Mouse (Mus musculus) left cerebral cortex, postnatal 25 days (tissue): ENCODE measurements around the gene Brca1. TPM values are rescaled to one million over a fixed set of nuclear protein-coding genes. Genes with fewer than 3 reads are reported as not detected.
A peak's percentile ranks its signal among the peaks of the same experiment; 100 is the strongest.
"Not testable (repeated sequence)": the region's sequence is repeated elsewhere in the genome, so short reads cannot be mapped to it uniquely, and the experiment has no call there.

Experiments used
- DNase-seq, 2 experiments: peaks; one replicate each; pipeline ENCODE4 v3.0.0; 2022; ENCODE audit warnings: low spot score in 2 of 2, mixed read lengths in 1 of 2
- intact Hi-C: fragments of 180-260 bp; cut with DNase I; formaldehyde crosslinking; loops from one replicate; pipeline ENCODE4 v1.15.1; 2025
- total RNA-seq, 2 experiments: library from RNA; stranded (reverse); gene quantifications; 2 replicates each; pipeline ENCODE4 v1.2.3; 2021

Gene Brca1
- total RNA-seq, 2 experiments from 2014 or later, result 0.69 to 0.80 TPM

DNA sequence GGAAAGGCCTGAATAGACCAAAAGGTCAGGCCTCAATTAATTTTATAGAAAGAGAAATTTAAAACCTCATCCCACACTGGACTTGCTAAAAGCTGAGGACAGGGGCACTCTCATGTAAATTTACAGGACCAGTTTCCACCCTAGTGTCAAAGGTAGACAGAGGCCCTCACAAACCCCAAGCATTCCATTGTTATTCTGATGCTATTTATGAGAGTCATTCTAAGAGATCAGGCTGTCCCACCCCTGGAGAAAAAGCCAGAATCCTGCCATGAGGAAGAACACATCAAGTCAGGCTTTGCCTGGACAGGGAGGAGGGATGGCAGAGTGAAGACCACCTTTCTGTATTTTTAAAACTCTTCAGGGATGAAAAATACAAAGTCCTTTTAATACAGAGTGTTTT is 3.2 kb downstream of the Brca1 start:
- DNase-seq, result no peak
- intact Hi-C loops, result no loop called here

DNA sequence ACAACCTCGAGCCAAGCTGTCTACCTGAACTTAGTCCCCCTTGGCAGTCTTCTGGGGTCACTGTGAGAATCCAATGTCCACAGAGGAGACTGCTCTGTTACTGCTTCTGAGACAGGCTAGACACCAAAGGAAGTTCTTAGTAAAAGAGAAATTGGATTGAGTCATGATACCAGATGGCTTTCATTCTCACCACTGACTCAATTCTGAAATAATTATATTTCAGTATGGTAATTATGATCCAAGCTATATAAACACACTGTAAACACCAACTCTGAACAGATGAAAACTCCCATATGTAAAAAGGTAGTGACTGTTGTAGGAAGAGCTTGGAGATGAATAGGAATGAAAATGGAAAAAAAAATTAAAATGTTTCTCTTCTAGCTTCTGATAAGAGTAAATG is 7.6 kb downstream of the Brca1 start:
- peak in 1 of 2 experiments; percentile 62 for DNase-seq

DNA sequence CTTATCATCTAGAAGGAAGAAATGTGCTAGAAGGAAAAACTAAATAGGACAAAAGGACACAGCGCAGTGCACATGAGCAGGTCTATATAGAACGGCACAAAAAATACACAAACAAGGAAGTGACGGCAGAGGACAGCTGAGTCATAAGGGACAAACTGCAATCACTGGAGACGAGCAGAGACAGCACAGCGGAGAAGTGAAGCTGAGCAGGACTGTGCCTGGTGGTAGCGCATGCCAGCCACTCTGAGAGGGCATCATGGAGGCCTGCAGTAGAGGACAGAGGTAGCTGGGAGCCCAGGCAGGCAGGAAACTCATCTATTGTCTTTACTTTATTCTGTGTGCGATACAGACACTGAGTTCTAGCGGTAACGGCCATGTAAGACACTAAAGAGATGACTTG is 8.2 kb downstream of the Brca1 start:
- DNase-seq, result peak in 1 of 2 experiments; percentile 34

More for the DNA sequence above, 7.6 kb downstream of the Brca1 start:
- intact Hi-C loops, result loop anchor here (2.0 kb wide), 1 partner anchor 75 kb away; no protein-coding TSS in a partner anchor

DNA sequence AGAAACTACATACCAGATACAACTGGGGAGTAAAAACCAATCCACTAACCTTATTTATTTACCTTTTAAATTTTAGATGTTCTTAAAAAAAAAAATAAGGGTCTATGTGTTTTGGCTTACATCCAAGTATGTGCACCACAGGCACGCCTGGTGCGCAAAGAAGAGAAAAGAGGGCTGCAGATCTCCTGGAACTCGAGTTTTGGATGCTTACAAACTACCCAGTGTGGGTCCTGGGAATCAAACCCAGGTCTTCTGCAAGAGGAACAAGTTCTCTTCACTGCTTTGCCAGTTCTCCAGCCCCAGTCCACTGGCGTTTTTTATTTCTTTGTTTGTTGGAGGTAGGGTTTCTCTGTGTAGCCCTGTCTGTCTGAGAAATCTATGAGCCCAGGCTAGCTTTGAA is 25.1 kb downstream of the Brca1 start:
- intact Hi-C loops, result no loop called here
- DNase-seq, result no peak

More for the DNA sequence above, 8.2 kb downstream of the Brca1 start:
- intact Hi-C loops, result no loop called here

DNA sequence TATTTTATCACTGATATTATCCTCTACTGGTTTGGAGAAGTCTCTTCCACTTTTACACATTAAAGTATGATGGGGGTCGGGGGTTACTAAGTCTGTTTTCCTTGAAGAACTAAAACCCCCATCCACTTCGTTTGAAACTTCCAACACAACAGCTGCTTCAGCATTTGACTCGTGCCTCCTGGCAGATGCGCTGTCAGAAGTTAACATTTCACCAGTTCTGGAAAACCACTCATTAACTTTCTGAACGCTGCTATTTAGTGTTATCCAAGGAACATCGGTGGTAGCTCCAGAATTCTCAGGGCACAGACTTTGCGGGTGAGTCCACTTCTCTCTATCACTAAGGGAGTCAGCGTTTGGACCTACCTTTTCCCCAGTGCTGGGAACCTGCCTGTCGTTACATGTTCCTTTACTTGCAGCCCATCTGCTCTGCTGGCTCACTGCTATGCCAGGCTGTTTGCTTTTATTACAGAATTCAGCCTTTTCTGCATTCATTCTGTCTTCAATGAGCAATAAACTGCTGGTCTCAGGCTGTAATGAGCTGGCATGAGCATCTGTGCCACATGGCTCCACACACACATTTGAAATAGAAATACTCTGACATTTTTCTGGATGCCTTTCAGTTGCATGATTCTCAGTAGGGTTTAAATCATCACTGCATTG is 25.7 kb downstream of the Brca1 start:
- intact Hi-C loops, result no loop called here
- peak; percentile 23 to 42 for DNase-seq

DNA sequence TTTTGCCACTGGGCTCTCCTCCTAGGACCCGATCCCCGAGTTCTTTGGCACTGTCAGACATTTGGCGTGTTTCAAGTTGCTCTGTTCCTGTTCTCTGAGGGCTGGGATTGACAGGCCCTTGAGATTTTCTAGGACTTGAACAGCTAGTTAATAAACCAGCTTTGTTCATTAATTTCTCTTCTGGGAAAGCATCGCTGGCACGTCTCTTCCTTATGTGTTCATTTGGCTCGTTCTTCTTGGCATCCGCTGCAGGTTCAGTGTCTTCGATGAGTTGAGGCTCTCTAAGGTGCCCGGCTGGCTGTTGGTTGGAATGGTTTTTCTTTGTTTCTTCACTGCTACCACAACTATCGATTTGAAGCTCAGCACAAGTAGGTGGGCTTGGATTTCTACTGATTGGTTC is 26.7 kb downstream of the Brca1 start:
- DNase-seq, result no peak
- intact Hi-C loops, result no loop called here

DNA sequence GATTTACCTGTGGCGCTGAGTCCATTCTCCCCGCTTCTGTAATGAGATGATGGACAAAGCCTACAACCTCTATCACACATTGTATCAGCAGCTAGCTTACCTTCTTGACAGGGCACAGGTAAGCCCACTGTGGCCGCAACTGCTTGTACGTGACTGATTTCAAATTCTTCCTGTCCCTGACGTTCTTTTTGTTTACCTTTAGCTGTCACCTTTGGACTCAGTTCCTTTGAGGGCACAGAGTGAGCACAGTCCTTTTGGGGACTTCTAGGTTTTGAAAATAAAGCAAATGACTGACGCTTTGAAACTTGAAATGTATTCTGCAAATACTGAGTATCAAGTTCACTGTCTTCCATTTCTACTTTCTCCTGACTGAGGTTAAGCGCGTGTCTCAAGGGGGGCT is 27.3 kb downstream of the Brca1 start:
- intact Hi-C loops, result no loop called here
- no peak for DNase-seq

DNA sequence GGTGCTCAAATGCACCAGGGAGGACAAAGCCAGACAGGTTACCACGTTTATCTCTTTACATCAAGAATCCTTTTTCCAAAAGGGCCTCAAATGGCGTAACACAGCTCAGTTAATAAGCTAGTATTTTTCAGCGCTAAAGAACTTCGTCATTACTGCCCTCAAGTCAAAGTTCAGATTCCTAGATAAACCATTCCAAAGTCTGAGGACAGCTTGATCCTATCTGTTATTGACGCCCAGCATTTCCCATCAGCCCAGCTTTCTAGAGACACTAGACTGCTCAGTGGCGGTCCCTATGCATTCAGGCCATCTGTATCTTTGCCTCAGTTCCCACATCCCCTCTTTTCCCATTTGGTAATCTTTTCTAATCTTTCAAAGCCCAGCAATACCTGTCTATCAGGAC is 32.4 kb downstream of the Brca1 start:
- intact Hi-C loops, result loop anchor here (5.0 kb wide), 1 partner anchor 47 kb away; no protein-coding TSS in a partner anchor

DNA sequence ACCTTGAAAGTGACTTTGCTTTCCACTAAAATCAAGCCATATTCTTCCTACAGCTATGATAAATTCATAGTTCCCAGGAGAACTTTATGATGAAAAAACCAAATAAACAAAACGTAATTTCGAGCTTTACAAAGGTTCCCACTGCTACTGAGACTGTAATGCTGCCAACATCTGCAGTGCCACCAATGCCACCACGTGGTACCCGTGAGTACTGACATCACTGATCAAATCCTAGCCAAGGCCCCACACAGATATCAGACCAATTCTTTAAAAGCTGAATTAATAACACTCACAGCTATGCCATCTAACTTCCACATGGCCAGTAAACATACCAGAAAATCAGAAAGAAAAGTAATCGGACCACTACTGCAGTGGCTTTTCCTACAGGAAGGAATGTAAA is 32.8 kb downstream of the Brca1 start:
- intact Hi-C loops, result loop anchor here (5.0 kb wide), 1 partner anchor 47 kb away; no protein-coding TSS in a partner anchor
- peak in 1 of 2 experiments; percentile 9 for DNase-seq

More for the DNA sequence above, 32.4 kb downstream of the Brca1 start:
- no peak for DNase-seq

DNA sequence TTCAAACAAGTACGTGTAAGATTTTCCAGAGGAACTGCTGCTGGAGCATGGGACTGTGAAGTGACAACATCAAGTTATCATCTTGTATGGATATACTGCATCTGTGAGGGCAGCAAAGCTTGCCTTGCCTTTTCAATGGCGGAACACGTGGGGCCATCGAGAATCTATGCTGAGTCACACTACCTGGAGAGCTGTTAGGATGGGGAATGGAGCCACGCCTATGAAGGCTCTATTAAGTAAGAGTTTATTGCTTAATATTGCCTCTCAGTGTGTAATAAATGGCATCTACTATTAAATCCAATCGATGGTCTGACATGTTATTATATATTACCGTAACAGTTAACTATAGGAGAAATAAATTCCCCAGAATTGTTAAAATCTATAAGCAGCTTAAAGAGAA is 44.7 kb downstream of the Brca1 start:
- intact Hi-C loops, result no loop called here
- no peak for DNase-seq

DNA sequence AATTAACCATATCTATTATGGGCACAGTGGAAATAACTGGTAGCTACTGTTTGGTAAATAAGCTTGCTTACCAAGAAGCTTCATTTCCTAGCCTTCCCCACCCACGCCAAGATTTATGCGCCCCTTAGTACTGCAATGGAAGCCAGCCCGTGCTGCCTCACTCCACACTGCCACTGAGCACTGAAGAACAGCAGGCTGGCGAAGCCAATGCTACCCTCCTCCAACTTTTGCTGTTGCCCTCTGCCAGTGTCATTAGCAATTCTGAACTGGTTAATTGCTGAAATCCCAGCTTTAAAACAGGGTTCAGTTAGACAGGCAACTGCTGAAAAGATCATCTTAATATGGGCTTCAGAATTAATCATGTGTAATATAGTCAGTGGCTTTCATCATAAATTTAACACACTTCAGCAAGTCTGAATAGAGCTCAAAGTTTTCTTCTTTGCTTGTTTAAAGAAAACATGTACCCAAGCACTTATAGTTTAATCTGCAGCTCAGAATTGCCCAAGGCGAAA is 45.4 kb downstream of the Brca1 start:
- DNase-seq, result no peak
- intact Hi-C loops, result no loop called here

DNA sequence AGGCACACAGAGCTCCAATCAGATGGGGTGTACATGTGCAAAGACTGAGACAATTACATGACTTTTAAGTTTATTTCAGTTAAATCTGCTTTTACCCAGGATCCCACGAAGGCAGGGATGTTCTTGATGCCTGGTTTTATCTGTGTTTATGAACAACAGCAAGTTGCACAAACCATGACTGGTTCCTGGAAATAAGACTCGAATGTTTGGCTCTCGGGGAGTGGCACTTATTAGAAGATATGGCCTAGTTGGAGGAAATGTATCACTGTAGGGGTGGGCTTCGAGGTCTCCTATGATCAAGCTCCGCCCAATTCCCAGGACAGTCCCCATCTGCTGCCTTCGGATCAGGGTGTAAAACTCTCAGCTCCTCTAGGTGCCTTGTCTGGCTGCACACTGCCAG is 65.6 kb downstream of the Brca1 start:
- intact Hi-C loops, result no loop called here
- DNase-seq, result no peak

DNA sequence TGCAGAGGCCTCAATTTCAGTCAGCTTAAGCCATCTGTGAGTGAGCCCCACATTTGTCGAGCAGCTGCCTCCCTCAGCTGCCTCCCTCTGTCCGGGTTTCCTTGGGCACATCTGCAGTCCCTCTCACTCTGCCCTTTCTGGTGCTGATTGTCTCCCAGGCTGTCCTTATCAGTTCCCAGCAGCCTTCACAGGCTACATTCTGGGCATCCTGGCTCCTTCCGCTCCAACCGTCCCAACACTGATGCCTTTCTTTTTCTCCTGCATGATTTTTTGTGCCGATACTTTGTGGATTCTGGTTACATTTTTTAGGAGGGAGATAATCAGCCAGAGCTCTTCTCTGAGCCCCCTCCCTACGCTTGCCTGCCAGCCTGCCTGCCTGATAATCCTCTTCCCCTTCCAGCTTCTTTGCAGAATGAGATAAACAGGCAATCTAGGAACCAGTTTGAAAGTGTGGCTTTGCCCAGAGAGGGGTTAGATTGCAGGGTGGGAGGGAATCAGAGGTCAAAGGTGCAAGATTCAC is 66.2 kb downstream of the Brca1 start:
- intact Hi-C loops, result no loop called here

DNA sequence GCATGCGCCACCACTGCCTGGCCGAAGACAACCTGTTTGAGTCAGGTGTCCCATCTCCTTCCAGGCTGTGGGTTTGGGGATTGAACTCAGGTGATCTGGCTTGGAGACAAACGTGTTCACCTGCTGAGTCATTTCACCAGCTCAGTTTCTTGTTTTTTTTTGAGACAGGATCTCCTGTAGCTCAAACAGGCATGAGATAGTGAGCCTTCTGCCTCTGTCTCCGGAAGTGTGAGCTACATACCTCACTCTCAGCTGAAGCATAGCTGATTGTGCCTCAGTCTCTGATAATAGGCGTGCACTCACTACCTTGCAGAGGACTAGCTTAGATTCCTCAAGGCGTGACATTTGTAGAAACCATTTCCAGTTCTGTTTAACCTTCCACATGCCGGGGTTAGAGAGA is 66.9 kb downstream of the Brca1 start:
- no peak for DNase-seq
- intact Hi-C loops, result no loop called here

More for the DNA sequence above, 66.2 kb downstream of the Brca1 start:
- no peak for DNase-seq

DNA sequence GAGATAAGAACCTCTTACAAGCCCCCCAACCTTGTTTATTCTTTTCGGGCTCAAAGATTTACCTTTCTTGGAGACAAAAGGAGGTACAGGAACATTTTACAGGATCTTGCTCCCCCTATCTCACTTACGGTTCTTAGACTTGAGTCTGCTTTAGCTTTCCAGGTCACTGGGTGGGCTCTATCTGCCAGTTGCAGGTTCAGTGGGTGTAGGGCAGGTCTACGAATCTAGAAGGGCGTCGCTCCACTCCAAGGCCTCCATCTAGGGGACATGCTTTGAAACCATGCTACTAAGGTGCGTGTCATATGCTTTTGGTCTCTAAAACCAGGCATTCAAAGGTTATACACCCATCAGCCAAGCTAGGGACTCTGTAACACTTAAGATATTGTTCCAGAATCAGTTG is 67.5 kb downstream of the Brca1 start:
- no peak for DNase-seq
- intact Hi-C loops, result no loop called here

DNA sequence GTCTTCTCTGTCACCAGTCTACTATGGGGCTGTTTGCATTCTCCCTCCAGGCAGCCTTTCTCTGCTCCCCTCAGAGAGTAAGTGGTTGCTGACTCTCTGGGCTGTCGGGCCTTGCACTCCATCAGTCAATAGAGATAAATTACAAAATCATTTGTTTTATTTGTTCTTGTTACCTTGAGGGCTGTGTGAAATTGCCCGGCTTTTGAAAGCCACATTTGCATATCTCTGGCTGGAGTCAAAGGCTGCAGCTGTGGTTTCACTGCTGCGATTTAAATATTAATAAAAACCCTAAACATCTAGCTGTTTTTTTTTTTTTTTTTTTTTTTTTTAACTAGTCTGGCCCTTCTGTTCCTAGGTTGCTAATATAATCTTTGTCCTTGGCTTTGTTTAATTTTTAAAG is 68.0 kb downstream of the Brca1 start:
- intact Hi-C loops, result no loop called here
- no peak for DNase-seq

DNA sequence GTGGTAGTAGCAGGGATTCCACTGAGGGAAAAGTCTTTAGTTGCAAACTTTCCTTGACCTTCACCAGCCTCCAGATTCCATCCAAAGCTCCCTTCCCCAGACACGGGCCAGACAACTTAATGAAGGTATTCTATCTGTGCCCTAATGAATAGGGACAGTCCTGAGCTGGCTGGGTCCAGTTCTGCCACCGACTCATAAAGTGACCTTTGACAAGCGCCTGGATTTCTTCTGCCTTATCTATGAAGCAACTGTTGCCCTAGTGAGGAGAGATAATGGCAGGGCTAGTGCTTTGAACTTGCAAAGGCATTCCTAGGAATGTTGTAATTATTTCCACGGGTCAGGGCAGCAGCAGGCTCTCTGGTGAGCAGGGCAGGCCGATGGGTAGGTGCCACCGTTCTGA is 70.8 kb downstream of the Brca1 start:
- intact Hi-C loops, result no loop called here
- no peak for DNase-seq

DNA sequence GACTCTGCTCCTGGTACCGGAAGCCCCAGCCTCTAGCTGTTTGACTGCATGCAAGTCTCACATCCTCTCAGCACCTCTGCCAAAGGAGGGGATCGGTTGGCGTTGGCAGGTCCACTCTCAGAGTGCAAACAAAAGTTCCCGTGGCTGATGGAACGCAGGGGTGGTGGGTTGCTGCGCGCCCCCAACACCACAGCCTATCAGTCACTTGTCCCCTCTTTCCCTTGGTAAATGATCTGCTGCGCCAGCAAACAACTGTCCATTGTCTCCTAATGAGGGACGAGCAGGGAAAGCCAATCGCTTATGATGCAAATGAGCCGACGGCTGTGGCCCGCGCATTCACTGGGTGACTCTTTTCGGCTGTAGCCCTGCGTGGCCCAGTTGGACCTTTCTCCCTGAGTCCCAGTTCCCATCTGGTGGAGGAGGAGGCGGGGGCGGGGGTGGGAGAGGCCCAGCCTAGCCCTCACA is 72.6 kb downstream of the Brca1 start:
- peak in 1 of 2 experiments; percentile 39 for DNase-seq
- intact Hi-C loops, result no loop called here

DNA sequence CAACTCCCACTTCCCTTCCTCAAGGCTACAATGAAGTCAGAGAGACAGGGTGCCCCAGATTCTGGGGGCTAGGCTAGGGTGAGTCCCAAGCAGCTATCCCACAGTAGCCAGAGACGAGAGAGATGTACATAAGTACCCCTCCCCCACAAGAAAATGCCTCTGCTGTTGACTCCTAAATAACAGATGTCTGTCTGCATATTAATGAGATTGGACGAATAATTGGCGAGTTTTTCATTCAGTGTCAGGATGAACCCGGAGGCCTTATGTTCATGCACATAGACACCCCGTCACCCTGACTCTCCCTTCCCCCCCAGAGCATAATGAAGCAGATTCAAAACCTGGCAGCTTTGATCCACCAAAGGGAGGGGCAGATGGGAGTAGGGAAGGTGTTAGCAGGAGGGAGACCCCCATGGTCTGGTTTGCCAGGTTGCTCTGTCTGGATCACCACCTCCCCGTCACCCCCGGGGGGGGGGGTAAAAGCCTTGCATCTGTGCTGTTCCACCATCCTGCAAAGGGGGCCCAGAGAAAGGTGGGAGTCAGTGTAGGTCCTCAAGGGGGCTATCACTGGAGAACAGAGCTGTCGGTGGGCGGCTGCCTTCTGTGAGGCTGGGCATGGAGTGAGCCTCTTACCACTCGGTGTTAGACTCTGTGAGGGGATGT is 74.1 kb downstream of the Brca1 start:
- intact Hi-C loops, result no loop called here

DNA sequence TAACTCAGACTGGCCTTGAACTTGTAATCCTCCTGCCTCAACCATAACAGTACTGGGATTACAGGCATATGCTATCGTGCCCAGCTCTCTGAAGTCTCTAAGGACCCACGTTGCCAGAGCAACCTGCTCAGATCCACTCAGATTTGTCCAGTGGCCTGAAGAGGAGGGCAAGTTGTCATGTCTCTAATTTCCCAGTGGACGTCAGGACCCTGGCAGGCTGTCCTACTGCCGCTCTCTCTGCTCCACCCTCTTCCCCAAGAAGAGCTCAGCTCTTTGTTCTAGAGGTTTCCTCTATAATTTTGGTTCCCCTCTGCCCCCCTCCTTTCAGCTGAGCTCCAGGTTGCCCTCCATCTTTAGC is 74.6 kb downstream of the Brca1 start:
- intact Hi-C loops, result no loop called here
- no peak for DNase-seq

More for the DNA sequence above, 74.1 kb downstream of the Brca1 start:
- DNase-seq, result no peak

DNA sequence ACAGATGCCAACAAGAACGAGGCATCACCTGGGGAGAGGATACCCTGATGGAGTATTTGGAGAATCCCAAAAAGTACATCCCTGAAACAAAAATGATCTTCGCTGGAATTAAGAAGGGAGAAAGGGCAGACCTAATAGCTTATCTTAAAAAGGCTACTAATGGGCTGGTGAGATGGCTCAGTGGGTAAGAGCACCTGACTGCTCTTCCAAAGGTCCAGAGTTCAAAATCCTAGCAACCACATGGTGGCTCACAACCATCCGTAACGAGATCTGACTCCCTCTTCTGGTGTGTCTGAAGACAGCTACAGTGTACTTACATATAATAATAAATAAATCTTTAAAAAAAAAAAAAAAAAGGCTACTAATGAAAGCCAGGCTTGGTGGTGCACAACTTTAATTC is 75.4 kb downstream of the Brca1 start:
- intact Hi-C loops, DNase-seq: not testable (repeated sequence)
